Mouse (Mus musculus): ENCODE measurements at regions not wholly inside any gene's neighbourhood (a gene's known extent, or its start where the extent isn't known, plus 50 kb on each side); places are given as distances from the start of the nearest gene placed in this dataset.

DNA sequence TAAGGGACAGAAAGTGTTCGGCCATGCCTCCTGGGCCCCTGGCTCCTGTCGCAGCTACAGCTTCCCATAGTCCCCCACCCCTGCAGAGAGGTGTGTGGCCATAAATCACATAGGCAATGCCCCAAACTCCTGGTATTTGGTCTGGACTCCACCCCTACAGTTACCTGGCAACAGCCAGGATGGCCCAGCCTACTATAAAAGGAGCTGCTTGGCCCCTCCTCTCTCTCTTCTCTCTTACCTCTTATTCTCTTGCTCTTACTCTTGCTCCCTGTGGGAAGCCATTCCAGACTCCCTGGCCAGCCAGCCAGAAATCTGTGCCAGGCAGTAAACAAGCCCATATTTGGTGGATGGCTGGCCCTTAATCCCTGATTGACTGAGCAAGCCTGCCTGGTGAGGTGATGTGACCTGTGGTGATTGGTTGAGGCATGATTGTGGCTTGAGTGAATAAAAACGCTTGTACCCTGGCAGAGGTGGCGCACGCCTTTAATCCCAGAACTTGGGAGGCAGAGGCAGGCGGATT lies 56.4 kb upstream of the Nap1l1 start:
- TF ChIP-seq CTCF (IDR thresholded peaks at IDR 0.05; ENCODE audit: control insufficient read depth, insufficient read depth, insufficient read length), result no peak
- TF ChIP-seq MYOD1 (IDR thresholded peaks at IDR 0.05; ENCODE audit: control insufficient read depth, insufficient read length, low read depth), result no peak
- no peak for TF ChIP-seq USF1 (IDR thresholded peaks at IDR 0.05; ENCODE audit: low read depth)
- TF ChIP-seq MAX (IDR thresholded peaks at IDR 0.05), result no peak
- TF ChIP-seq CEBPB (IDR thresholded peaks at IDR 0.05; ENCODE audit: low read depth), result no peak
- no peak for TF ChIP-seq FOSL1 (IDR thresholded peaks at IDR 0.05; ENCODE audit: insufficient read depth, low read length, poor library complexity, severe bottlenecking)
